Mouse (Mus musculus) spleen, postnatal 4 days (tissue): ENCODE measurements around the gene Xylt2.

Experiments used
- DNase-seq, 2 experiments: peaks; one replicate each; pipeline ENCODE4 v3.0.0; 2022; ENCODE audit warnings: low spot score in 2 of 2

Gene Xylt2

GRCm38 (mm10) chr11:94614603-94615002 is 62.7 kb downstream of the Xylt2 start:
- DNase-seq = no peak
